Mouse (Mus musculus): ENCODE data around the gene Stk39. TPM values are rescaled to one million over a fixed set of nuclear protein-coding genes. Genes with fewer than 3 reads are reported as not detected.

Gene Stk39
- total RNA-seq, 2 experiments from 2014 or later = 52.7 to 66.6 TPM

DNA sequence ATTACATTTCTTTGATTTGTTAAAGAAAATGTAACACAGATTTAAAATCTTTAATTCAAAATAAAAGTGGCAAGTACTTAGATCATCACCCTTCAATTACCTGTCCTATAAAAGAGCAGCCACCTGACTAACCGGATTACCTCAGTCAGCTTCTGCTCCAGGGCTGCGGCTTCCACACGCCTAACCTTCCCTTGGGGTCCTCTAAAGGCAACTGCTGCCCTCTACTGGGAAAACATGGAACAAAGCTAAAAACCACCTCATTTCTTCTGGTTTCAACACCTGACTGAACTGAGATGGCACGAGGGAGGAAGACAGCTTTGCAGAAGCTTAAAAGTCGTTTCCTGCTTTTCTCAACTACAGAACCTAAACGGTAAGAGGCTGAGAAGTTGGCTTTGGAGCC, 121.4 kb downstream of the Stk39 start:
- DNase-seq (ENCODE audit: low spot score in 2 of 2) = peak; percentile 51 to 78

DNA sequence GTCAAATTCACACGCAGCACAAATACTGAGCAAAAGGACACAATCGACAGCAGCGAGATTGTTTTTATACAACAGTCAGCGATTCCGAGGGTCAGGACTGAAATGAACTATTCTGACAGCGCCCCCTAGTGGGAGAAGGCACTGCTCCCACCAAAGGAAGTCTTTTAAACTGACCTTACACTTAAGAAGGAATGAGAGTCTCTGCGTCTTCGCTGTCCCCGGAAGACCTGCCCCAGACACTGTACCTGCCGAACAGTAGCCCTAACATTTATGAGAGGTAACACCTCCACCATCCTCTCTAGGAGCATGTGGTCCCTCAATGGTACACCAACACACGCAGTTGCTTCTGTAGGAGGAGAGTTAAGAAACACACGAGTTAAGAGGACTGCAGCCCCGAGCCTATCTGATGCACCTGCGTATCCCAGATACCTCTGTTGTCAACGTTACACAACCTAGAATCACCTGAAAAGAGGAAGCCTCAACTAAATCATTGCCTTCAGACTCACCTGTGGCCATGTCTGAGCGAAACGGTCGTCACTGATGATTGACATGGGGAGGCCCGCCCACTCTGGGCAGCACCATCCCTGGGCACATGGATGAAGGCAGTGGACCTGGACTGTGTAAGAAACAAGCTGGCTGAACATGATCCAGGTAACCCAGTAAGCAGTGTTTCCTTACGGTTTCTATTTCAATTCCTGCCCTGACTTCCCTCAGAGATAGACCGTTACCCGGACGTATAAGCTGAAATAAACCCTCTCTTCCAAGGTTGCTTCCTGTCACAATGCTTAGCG, 122.3 kb downstream of the Stk39 start:
- DNase-seq (ENCODE audit: low spot score in 2 of 2) = peak; percentile 78 to 88

DNA sequence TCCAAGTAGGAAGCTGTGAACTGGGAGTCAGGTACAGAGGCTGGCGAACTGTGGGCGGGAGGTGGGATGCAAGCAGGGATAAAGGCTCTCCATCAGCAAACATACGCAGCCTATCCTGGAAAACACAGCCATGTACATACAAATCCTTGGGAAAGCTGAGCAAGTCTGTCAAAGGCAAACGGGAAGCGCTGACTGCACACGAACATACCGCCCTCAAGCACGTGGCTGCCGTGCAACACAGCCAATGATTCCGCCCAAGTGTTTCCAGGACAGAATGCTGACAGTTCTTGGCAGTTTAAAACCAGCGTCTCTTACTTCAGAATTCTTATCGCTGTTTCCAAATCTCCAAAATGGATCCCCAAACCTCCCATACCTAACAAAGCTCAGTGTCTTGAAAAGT, 123.1 kb downstream of the Stk39 start:
- peak; percentile 31 to 53 for DNase-seq (ENCODE audit: low spot score in 2 of 2)

DNA sequence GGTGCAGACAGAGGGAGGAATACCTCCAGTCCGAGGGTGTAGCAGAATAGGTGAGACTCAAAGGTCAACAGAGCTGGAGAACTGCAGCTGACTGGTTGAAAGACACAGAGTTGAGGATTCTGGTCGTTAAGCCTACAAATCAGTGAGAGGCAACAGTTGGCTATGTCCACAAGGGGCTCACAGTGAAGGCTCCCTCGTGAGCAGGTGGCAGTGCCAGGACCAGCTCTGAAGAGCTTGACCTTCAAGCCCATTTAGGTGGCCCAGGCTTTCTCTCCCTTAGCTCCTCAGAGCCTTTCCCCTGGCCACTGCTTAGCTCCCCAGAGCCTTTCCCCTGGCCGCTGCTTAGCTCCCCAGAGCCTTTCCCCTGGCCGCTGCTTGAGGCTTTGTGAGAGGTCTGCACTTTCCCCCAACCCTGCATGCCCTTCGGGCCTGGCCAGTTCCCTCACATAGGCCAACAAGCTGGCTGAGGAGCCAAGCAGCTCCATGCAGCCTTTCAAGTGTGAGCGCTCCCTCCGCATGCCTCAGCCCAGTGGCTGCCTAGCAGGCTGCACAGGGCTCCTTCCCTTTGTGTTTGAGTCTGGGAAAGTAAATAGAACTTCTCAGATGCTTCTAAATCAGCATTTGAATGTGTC, 125.3 kb downstream of the Stk39 start:
- peak; percentile 27 to 46 for DNase-seq (ENCODE audit: low spot score in 2 of 2)

DNA sequence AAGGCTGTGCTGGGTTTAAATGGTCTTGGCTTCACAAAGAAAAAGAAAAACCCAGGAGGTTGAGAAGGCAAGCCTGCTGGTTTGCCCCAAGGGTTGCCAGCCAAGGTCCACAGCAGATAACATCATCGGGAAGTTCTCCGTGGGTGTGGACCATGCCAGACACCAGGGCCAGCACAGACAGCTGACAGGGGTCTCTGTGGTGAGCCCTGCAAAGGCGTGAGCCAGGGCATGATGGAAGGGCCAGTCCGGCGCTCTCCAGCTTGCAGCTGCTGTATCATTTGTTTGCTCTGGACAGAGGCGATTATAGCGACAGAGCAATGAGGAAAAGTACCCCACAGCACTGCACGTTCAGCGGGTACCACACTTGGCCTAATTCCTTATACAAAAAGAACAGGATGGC, 126.8 kb downstream of the Stk39 start:
- no peak for DNase-seq (ENCODE audit: low spot score in 2 of 2)

DNA sequence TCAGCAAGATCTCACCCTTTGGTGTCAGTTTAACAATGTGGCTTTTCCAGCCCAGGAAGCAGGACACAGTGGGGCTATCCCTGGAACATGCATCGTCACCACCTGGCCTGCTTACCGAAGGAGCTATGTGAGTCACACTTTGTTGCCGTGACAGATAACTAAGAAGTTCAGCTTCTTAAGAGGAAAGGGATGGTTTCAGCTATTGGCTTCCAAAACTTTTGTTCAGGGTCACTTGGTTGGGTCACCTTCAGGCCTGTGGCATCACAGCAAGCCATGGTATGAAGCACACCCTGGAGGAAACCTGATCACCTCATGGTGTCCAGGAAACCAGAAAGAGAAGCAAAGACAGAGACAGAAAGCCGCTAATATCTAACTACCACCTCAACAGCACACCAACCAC, 128.3 kb downstream of the Stk39 start:
- no peak for DNase-seq (ENCODE audit: low spot score in 2 of 2)

DNA sequence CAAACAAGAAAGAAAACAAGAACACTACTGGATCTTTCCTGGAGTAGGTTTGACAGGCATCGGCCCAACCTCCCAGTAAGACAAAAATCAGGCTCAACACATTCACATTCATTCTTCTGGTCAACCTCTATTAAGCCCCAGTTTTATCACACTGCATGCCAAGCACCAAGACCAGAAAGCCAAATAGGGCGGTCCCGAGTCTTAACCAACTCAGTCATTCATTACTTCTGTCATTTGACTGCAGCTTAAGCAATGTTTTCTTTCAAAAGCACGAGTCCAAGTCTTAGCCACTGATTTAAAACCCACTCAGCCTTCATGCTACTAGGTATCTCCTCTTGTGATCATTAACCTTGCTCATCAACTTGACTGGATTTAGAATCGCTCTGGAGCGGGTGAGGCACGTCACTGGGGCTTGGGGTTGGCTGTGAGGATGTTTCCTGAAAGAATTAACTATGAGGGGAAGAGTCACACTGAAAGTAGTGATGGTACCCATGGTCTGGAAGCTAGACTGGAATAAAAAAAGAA, 129.9 kb downstream of the Stk39 start:
- no peak for DNase-seq (ENCODE audit: low spot score in 2 of 2)

DNA sequence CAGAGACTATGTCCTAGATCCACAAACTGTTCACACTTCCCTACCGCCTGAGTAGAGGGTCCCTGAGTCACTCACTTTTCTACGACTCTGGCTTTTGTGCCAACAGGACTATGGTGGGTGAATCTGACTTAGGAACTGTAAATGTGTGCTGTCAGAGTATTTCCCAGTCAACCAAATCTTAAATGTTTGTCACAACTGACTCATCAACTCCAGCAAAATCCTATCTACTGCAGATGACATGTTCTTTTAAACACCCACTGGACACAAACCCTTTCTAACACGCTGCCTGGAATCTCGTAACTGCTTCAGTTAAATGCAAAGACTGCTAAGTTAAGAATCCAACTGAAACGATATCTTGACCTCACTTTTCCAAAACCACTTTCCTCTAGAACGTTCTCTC, 135.2 kb downstream of the Stk39 start:
- no peak for DNase-seq (ENCODE audit: low spot score in 2 of 2)

DNA sequence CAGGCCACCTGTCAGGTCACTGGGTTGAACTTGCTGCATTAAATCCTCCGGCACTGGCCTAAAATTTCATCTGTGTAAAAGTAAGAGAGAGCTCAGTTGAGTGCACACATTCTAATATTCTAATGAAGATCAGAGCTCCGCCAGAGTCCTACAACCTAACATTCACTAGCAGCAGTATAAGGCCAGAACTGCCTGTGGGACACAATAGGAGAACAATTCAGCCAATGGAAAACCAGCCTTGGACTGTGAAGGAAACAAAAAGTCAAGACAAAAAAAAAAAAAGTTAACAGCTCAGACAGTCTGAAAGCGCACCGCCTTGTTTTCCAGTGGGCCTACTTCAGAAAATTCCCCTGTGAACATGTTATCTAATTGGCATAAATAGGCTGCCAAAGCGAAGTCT, 137.1 kb downstream of the Stk39 start:
- no peak for DNase-seq (ENCODE audit: low spot score in 2 of 2)

DNA sequence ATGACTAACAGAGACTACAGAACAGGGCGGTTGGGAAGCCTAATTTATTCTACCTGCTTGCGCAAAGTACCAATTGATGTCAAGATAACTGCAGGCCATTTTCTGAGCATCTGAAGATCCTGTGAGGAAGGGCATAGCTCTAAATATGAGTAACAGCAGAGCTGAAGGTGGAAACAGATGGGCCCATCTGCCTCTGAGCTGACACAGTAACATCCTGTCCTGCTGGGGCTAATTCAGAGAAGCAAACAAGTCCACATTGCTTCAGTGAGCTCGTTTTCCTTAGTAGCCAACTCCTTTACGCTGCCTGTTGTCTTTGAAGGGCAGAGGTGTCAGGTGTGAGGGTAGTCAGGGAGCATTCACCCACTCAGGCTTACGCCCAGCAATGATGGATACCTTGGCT, 146.8 kb downstream of the Stk39 start:
- peak in 1 of 2 experiments; percentile 26 for DNase-seq (ENCODE audit: low spot score in 2 of 2)

DNA sequence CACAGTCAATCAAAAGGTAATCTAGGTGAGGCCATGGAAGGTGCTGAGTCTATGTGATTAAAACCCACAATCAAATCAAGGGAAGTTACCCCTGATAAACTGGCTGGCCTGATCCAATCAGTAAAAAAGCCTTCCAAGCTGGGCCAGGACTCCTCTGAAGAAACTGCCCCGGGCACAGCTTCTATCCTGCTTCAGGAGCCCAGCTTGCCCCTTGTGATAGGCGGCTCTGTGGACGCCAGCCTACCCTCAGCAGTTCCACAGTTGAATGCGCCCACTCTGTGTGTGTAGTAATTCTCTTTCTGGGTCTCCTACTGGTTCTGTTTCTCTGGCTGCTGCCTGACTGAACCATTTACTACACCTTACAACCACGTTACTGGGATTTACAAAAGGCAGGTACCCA, 150.8 kb downstream of the Stk39 start:
- no peak for DNase-seq (ENCODE audit: low spot score in 2 of 2)

DNA sequence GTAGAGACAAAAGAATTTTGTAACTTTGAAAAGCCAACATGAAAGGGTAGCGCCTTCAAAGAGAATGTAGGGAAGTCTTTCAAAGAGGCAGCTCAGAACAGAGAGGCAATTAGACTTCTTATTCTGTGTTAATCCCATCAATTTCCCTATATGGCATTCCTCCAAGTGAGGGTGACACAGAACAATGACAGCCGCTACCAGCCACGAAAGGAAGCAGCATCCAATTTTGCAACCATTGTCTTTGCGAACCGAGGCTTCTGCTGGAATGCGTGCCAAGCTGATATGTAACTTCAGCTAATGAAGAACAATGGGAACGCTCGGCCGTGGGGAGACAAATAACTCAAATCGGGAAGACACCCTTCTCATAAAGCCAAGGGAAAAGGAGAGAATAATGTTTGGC, 151.4 kb downstream of the Stk39 start:
- DNase-seq (ENCODE audit: low spot score in 2 of 2) = peak; percentile 46 to 67

DNA sequence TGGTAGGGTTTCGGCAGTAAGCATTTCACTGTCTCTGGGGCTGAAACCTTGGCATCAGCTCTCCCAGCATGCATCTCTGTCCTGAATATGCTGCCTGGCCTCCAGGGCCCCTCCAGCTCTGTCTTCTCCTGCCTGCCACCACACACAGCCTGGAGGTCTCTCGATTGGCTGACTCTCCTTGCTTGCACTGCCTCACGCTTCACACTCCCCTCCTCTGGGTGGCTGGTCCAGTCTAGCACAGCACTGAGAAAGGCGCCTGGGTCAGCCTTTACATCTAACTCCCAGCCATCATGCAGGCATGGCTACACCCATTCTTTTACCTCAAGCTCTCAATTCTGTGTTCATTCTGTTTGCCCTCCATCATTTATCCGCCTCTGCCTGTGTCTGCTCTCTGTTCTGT, 153.6 kb downstream of the Stk39 start:
- DNase-seq (ENCODE audit: low spot score in 2 of 2) = no peak

DNA sequence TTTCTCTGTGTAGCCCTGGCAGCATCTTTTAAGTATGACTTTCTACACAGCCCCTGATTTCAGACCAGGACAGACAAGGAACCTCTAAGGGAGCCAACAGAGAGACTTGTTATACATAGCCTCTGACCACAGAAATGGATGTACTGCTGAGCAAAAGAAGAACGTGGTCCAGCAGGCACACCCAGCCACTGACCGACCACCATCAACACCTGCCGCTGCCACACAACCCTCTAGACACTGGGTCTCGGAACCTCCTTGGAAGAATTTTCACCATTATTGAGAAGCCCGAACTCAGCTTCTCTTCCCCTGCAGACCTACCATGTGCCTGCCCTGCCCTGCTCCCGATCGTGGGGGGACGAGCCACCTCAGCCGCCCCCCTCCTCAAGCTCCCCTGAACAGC, 154.2 kb downstream of the Stk39 start:
- DNase-seq (ENCODE audit: low spot score in 2 of 2) = no peak

DNA sequence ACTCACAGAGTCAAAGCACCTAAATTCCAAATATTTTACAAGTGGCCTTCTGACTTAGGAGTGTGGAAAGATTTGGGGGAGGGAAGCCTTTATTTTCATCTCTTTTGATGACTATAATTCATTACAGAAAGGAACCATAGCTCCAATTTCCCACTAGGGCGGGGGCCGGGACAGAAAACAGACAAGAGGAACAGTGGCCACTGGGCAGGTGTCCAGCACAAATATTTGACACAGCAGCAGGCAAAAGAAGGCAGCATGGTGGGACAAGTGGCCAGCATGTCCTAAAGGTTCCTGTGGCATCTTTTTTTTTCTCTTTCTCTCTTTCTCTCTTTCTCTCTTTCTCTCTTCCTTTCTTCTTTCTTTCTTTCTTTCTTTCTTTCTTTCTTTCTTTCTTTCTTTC, 154.6 kb downstream of the Stk39 start:
- no peak for DNase-seq (ENCODE audit: low spot score in 2 of 2)

DNA sequence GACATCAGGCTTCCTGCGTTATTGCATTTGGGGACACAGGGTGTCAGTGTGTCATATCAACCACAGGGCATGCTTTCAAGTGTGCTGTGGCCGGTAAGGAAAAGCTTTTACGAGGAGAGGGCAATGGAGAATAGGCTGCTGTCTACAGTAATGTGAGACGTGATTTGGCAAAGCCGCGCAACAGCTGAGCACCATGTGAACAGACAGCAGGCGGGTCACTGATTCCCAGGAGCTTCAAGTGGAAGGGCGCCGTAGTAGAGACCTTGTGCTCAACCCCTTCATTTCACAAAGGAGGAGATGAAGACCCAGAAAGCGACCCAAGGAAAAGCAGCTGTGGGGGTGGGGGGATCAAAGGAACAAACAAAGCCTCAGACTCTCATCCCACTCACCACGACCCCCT, 156.8 kb downstream of the Stk39 start:
- DNase-seq (ENCODE audit: low spot score in 2 of 2) = no peak

DNA sequence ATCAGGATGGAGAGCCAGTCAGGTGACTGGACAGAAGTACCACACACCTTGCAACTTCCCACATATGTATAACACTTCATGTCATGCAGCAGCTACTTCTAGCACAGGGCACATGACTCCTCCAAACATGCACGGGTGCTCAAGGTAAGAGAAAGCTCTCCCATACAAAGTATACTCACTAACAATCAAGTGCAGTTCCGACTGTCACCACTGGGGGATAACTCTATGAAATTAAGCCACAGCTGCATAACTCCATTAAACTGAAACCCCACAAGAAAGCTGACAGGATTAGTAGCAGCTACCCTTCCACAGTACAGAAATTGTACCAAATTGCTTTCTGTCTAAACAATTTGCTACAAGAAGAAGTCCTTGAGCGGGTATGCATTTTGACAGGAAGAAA, 161.9 kb downstream of the Stk39 start:
- no peak for DNase-seq (ENCODE audit: low spot score in 2 of 2)

DNA sequence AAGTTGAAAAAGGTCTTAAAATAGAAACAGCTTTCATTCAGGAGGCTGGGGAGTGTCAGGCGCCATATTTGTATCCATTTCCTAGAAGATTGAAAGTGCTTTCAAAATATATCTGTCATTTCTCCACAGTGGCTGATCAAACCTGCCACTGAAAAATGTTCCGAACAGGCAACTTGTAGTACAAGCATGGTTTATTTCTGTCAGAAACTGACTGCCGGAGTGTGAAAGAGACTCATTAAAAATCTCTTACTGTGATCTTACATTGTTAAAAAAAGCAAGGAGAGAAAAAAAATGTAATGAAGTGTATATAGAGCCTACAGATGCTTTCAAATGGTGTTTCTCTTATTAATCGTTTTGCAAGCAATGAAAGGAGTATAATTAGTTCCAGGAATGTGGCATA, 165.5 kb downstream of the Stk39 start:
- no peak for DNase-seq (ENCODE audit: low spot score in 2 of 2)

DNA sequence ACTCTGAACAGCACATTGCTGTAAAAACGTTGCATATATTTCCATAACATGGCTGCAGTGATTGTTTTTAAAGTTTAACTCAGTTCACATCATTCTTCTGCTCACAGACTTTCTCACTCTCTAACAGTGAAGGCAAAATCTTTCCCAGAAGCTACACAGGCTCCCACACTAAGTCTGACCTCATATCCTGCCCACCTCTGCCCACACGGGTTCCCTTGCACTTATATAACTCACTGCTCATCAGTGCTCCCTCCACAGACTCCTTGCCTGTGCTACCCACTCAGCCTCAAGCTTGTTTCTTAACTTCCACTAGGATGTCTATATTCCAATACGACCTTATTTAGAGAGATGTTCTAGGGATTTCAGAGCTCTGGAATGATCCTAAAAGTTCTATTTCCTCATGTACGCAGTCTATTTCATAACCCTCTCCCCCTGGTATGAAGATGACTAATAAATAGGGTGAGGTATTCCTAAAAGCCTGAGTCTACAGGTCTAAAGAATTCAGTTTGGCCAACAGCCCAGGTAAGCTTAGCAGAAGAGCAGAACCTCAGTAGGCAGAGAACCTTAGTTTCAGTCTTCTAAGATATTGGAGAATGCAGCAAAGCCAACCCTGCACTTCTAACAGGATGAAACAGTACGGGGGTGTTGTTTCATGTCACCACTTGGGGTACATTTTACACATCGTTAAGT, 167.2 kb downstream of the Stk39 start:
- no peak for DNase-seq (ENCODE audit: low spot score in 2 of 2)

DNA sequence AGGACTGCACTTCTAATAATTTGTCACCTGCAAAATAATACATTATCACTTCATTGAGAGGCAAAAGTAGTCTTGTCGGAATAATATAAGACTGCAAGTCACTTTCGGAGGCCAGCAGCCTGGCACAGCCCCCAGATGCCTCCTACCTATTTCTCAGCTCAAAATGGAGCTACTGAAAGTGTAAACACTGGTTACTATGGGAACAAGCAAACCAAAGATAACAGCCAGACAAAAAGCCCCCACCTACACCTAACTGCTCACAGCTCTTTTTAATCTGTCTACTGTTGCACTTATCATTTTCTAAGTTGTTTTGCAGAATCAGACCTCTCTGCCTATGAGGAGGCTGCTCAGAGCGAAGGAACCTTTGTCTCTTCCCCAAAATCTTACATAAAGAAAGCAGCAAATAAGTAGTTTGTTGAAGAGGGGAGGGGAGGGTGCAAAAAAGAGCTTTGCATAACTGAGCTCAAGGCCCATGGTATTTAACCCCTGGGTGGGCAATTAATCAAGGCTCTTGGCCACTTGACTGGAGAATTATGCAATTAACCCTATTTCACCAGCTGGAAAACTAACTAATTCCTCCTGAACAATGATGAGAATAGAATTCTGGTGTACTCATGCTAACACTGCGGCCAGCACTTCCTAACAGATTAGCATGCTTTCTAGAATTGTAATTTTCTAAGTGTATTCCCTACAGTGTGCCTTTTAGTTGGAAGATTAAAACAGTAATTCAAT, 170.1 kb downstream of the Stk39 start:
- peak in 1 of 2 experiments; percentile 42 for DNase-seq (ENCODE audit: low spot score in 2 of 2)

DNA sequence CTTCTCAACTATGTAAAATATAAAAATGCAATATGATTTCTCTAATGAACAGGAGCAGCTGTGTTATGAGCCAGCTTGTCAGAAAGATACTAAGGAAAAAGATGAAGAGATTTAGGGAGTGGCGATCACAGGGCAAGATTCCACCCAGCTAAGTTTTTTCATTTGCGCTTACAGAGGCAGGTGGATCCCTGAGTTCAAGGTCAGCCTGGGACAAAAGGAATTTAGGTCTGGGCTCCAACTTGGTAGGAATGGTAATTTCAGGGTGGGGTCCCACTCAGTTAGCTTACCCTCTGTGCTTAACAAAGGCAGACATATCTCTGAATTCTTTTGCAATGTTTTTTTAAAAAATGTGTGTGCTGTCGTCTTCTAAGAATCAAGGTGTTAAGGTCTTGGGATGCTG, 173.7 kb downstream of the Stk39 start:
- DNase-seq (ENCODE audit: low spot score in 2 of 2) = no peak
